Mouse (Mus musculus) cerebellum, postnatal 10 days (tissue): Measurements from ENCODE around the gene Ucp2.
A peak's percentile ranks its signal among the peaks of the same experiment; 100 is the strongest.

Experiments
- DNase-seq, 2 experiments: peaks; one replicate each; pipeline ENCODE4 v3.0.0; 2021; ENCODE audit warnings: mixed read lengths in 2 of 2

The Ucp2 gene

GRCm38 (mm10) chr7:100493117-100493483, at the start of gene Ucp2:
Gene Ucp2, plus strand, starts transcription at chr7:100493337.
- peak; percentile 71 to 74 for DNase-seq

- no peak for DNase-seq
Measured at GRCm38 (mm10) chr7:100443728-100444127, 49.4 kb upstream of the Ucp2 start.

GRCm38 (mm10) chr7:100446271-100446670, 46.9 kb upstream of the Ucp2 start:
- DNase-seq = no peak

GRCm38 (mm10) chr7:100448530-100448929, 44.6 kb upstream of the Ucp2 start:
- DNase-seq = no peak

GRCm38 (mm10) chr7:100448985-100449384, 44.2 kb upstream of the Ucp2 start:
- DNase-seq = no peak

- no peak for DNase-seq
Measured at GRCm38 (mm10) chr7:100458153-100458552, 35.0 kb upstream of the Ucp2 start.

GRCm38 (mm10) chr7:100459862-100460261, 33.3 kb upstream of the Ucp2 start:
- peak; percentile 70 to 77 for DNase-seq

GRCm38 (mm10) chr7:100461621-100462151, 31.5 kb upstream of the Ucp2 start:
- DNase-seq = peak; percentile 36 to 53

GRCm38 (mm10) chr7:100463194-100463593, 29.9 kb upstream of the Ucp2 start:
- no peak for DNase-seq

- no peak for DNase-seq
Measured at GRCm38 (mm10) chr7:100463757-100464156, 29.4 kb upstream of the Ucp2 start.

GRCm38 (mm10) chr7:100464248-100464647, 28.9 kb upstream of the Ucp2 start:
- DNase-seq = no peak

- peak; percentile 40 to 55 for DNase-seq
Measured at GRCm38 (mm10) chr7:100465248-100465647, 27.9 kb upstream of the Ucp2 start.

- peak; percentile 40 to 54 for DNase-seq
Measured at GRCm38 (mm10) chr7:100465656-100466309, 27.4 kb upstream of the Ucp2 start.

- no peak for DNase-seq
Measured at GRCm38 (mm10) chr7:100466781-100467510, 26.2 kb upstream of the Ucp2 start.

GRCm38 (mm10) chr7:100468761-100469160, 24.4 kb upstream of the Ucp2 start:
- DNase-seq = no peak

- DNase-seq = no peak
Measured at GRCm38 (mm10) chr7:100469502-100469901, 23.6 kb upstream of the Ucp2 start.

- DNase-seq = no peak
Measured at GRCm38 (mm10) chr7:100470796-100471406, 22.2 kb upstream of the Ucp2 start.

- DNase-seq = no peak
Measured at GRCm38 (mm10) chr7:100471407-100471797, 21.7 kb upstream of the Ucp2 start.

GRCm38 (mm10) chr7:100472777-100473176, 20.4 kb upstream of the Ucp2 start, which contains the start of gene Ucp3:
Gene Ucp3, plus strand, starts transcription at chr7:100472990.
- DNase-seq = no peak

GRCm38 (mm10) chr7:100473846-100474454, 19.2 kb upstream of the Ucp2 start:
- DNase-seq = no peak

- peak; percentile 28 to 58 for DNase-seq
Measured at GRCm38 (mm10) chr7:100474680-100475079, 18.5 kb upstream of the Ucp2 start.

GRCm38 (mm10) chr7:100479100-100479822, 13.9 kb upstream of the Ucp2 start:
- DNase-seq = peak; percentile 72 to 83

- DNase-seq = peak; percentile 52 to 53
Measured at GRCm38 (mm10) chr7:100479823-100480164, 13.3 kb upstream of the Ucp2 start.
